Mouse (Mus musculus) small intestine, adult 2 months (tissue): Measurements from ENCODE around the gene Ascl2. TPM values are rescaled to one million over a fixed set of nuclear protein-coding genes. Genes with fewer than 3 reads are reported as not detected.

Experiments used
- H3K27ac ChIP-seq: fragments of 200-500 bp; 2 replicates; pipeline ENCODE4 v1.5.1; 2012; ENCODE audit warnings: low read depth, low read length, control low read depth, inconsistent platforms; ENCODE audit not compliant: insufficient read depth
- H3K27me3 ChIP-seq: fragments of 200-500 bp; 2 replicates; pipeline ENCODE4 v1.6.1; 2012; ENCODE audit warnings: mild to moderate bottlenecking, moderate library complexity, low read length, inconsistent platforms; ENCODE audit not compliant: control insufficient read depth, insufficient read depth
- H3K36me3 ChIP-seq: fragments of 200-500 bp; 2 replicates; pipeline ENCODE4 v1.6.1; 2012; ENCODE audit warnings: mild to moderate bottlenecking, low read length, control low read depth, inconsistent platforms; ENCODE audit not compliant: control insufficient read depth, insufficient read depth
- H3K4me1 ChIP-seq: fragments of 200-500 bp; 2 replicates; pipeline ENCODE4 v1.6.1; 2012; ENCODE audit warnings: low read length, inconsistent platforms, mixed read lengths; ENCODE audit not compliant: control insufficient read depth, insufficient read depth, insufficient read length
- H3K4me3 ChIP-seq: fragments of 200-500 bp; 2 replicates; pipeline ENCODE4 v1.5.1; 2012; ENCODE audit warnings: low read depth, mild to moderate bottlenecking, control low read depth, inconsistent platforms, low read length, moderate library complexity
- CTCF ChIP-seq: fragments of 200-500 bp; IDR thresholded peaks from 2 replicates; pipeline ENCODE4 v1.5.1; 2012; ENCODE audit warnings: low read depth, mild to moderate bottlenecking, control low read depth, inconsistent platforms, low read length, moderate library complexity, mixed read lengths; ENCODE audit not compliant: insufficient replicate concordance, insufficient read length; ENCODE audit errors: extremely low read depth
- POLR2A ChIP-seq: fragments of 200-500 bp; IDR thresholded peaks from 2 replicates; pipeline ENCODE4 v1.6.1; 2012; ENCODE audit warnings: low read depth, mild to moderate bottlenecking, control low read depth, inconsistent platforms, low read length, moderate library complexity
- WGBS: fragments of 180-500 bp; shearing (Covaris S2); methylation state at CpG from one replicate; pipeline ENCODE4 v1.1.7; 2018; 5-methylcytosine and 5-hydroxymethylcytosine counted together
- polyA plus RNA-seq: library from polyadenylated mRNA; depleted of rRNA; stranded (reverse); fragments of >200 nt; gene quantifications from 2 replicates; pipeline ENCODE4 v1.2.3, GENCODE M21; 2012

The Ascl2 gene
- polyA plus RNA-seq, 1 experiment: 18.1 TPM

- Histone ChIP-seq H3K36me3 (no peaks in the 10 kb centered on the region), H3K27ac (no peak overlapping the region), H3K4me3 (0 out of 2 replicates have a peak overlapping the region, but pooled peaks have one; percentile 2), H3K4me1 (peaks cover 27% of the 10 kb centered on the region), H3K27me3 (no peaks in the 10 kb centered on the region)
- TF ChIP-seq POLR2A (no peak), CTCF (no peak)
- WGBS: 91% methylated on average over 8 of the region's 8 CpGs
These were observed 37.9 kb upstream of the Ascl2 start for GRCm38 (mm10) chr7:143006756-143007598.

DNA sequence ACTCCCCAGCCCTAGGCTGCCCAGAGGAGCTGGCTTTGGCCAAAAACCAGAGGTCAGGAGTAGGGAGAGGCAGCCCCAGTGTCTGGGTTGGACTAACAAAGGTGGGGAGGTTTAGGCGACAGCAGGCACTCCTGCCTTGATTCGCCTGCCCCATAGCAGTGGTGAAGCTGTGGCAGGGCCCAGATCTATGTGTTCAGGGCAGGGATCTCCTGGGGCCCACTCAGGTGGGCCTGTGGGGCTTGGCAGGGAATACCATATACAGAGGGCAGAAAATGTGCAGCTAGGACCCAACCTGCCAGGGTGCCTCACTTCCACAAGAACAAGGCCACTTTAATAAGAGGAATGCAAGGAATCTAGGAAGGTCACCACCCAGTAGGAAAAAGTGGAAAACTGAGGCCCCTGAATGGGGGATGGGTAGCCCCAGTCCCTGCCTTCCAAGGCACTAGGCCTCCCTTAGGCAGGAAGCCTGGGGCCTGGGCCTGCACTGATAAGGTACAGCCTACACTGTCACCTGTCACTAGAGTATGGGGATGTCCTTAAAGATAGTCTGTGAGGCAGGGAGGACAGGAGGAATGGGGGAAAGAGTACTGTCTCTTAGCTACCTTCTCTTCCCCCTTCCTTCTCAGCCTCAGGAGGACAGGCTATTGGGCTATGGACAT, 37.2 kb upstream of the Ascl2 start:
- no peak for TF ChIP-seq CTCF
- TF ChIP-seq POLR2A: no peak
- Histone ChIP-seq H3K4me3 (peak overlapping the region; percentile 40), H3K27ac (0 out of 2 replicates have a peak overlapping the region, but pooled peaks have one; percentile 3), H3K4me1 (peaks cover 20% of the 10 kb centered on the region), H3K27me3 (no peaks in the 10 kb centered on the region), H3K36me3 (no peaks in the 10 kb centered on the region)
- 88% methylated on average over 2 of the region's 2 CpGs for WGBS

- peak overlapping the region; percentile 40 for H3K4me3 ChIP-seq
- WGBS: 79% methylated on average over 6 of the region's 6 CpGs
- peaks cover 15% of the 10 kb centered on the region for H3K4me1 ChIP-seq
- no peaks in the 10 kb centered on the region for H3K27me3 ChIP-seq
- peak overlapping the region; percentile 3; the same call in 1 of the 2 replicates for H3K27ac ChIP-seq
- H3K36me3 ChIP-seq: no peaks in the 10 kb centered on the region
- TF ChIP-seq CTCF: no peak
- TF ChIP-seq POLR2A: no peak
These were observed 36.5 kb upstream of the Ascl2 start for GRCm38 (mm10) chr7:143005344-143006096.

- TF ChIP-seq CTCF: no peak
- no peak for TF ChIP-seq POLR2A
- Histone ChIP-seq H3K4me1 (peaks cover 12% of the 10 kb centered on the region), H3K27me3 (no peaks in the 10 kb centered on the region), H3K36me3 (no peaks in the 10 kb centered on the region), H3K27ac (peak within 1 kb of the TSS; percentile 3; the same call in 1 of the 2 replicates), H3K4me3 (peak within 1 kb of the TSS; percentile 40)
- 78% methylated on average over 4 of the region's 4 CpGs for WGBS
These were observed 35.8 kb upstream of the Ascl2 start, which contains the start of gene Tspan32 for GRCm38 (mm10) chr7:143004727-143005343. Gene Tspan32, plus strand, starts transcription at chr7:143005046.

DNA sequence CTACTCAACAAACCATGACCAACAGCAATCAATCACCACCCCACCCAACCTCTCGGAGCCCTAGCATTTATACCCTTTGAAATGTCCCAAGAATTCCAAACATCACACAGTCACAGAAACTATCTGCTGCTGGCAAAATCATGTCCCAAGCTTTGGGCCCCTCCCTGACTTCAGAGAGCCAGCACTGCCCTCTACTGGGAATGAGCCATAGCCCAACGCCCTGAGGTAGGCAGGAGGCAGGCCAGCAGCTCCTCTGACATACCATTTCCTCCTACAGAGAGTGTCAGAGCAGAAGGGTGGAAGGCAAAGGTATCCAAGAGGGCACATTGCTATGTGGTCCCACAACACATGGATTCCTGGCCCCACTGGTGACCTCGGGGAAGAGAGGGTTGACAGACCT, 33.6 kb upstream of the Ascl2 start:
- Histone ChIP-seq H3K27ac (no peak overlapping the region), H3K4me1 (no peaks in the 10 kb centered on the region; the same call in 1 of the 2 replicates), H3K27me3 (no peaks in the 10 kb centered on the region), H3K4me3 (no peak overlapping the region), H3K36me3 (no peaks in the 10 kb centered on the region)
- 9% methylated on average over 3 of the region's 3 CpGs for WGBS
- TF ChIP-seq POLR2A: no peak
- peak; percentile 45; the same call in 1 of the 2 replicates for TF ChIP-seq CTCF

- Histone ChIP-seq H3K4me3 (no peak overlapping the region), H3K27ac (no peak overlapping the region), H3K4me1 (no peaks in the 10 kb centered on the region), H3K36me3 (no peaks in the 10 kb centered on the region), H3K27me3 (no peaks in the 10 kb centered on the region)
- WGBS: 21% methylated on average over 3 of the region's 3 CpGs
- TF ChIP-seq POLR2A (no peak), CTCF (no peak)
These were observed 28.5 kb upstream of the Ascl2 start for GRCm38 (mm10) chr7:142997403-142998150.
